Mouse (Mus musculus) heart, embryonic 15.5 days (tissue): ENCODE measurements at regions not wholly inside any gene's neighbourhood (a gene's known extent, or its start where the extent isn't known, plus 50 kb on each side); places are given as distances from the start of the nearest gene placed in this dataset.
"Not testable (repeated sequence)": the region's sequence is repeated elsewhere in the genome, so short reads cannot be mapped to it uniquely, and the experiment has no call there.

Experiments
- ATAC-seq: fragments of 200-750 bp; cut with Nextera tagmentation; replicated peaks from 2 replicates; pipeline ENCODE4 v1.8.0; 2017; ENCODE audit warnings: low read depth, moderate TSS enrichment; ENCODE audit not compliant: insufficient number of reproducible peaks, insufficient read depth, low FRiP score
- H3K27ac ChIP-seq: fragments of 300-500 bp; sonication (generic); 2 replicates; pipeline ENCODE4 v1.5.1; 2015; ENCODE audit warnings: mild to moderate bottlenecking, inconsistent platforms
- H3K27me3 ChIP-seq: fragments of 300-500 bp; sonication (generic); 2 replicates; pipeline ENCODE4 v1.6.1; 2015; ENCODE audit warnings: inconsistent platforms
- H3K36me3 ChIP-seq: fragments of 300-500 bp; sonication (generic); 2 replicates; pipeline ENCODE4 v1.6.1; 2015; ENCODE audit warnings: mild to moderate bottlenecking, inconsistent platforms
- H3K4me1 ChIP-seq: fragments of 300-500 bp; sonication (generic); replicated peaks from 2 replicates; pipeline ENCODE4 v1.6.1; 2015; ENCODE audit warnings: inconsistent platforms
- H3K4me2 ChIP-seq: fragments of 300-500 bp; sonication (generic); 2 replicates; pipeline ENCODE4 v1.6.1; 2015; ENCODE audit warnings: inconsistent platforms, mild to moderate bottlenecking, moderate library complexity
- H3K4me3 ChIP-seq: fragments of 300-500 bp; sonication (generic); 2 replicates; pipeline ENCODE4 v1.5.1; 2015; ENCODE audit warnings: mild to moderate bottlenecking, inconsistent platforms
- H3K9ac ChIP-seq: fragments of 300-500 bp; sonication (generic); 2 replicates; pipeline ENCODE4 v1.6.1; 2015; ENCODE audit warnings: mild to moderate bottlenecking, inconsistent platforms
- H3K9me3 ChIP-seq: fragments of 300-500 bp; sonication (generic); replicated peaks from 2 replicates; pipeline ENCODE4 v1.6.1; 2016; ENCODE audit warnings: inconsistent platforms
- WGBS: fragments of 180-500 bp; shearing (Covaris S2); methylation state at CpG from one replicate; pipeline ENCODE4 v1.1.7; 2015; ENCODE audit warnings: mixed read lengths; 5-methylcytosine and 5-hydroxymethylcytosine counted together

- no peak overlapping the region for H3K9ac ChIP-seq
- no peak overlapping the region for H3K4me3 ChIP-seq
- WGBS = 58% methylated on average over 5 of the region's 5 CpGs
- H3K27me3 ChIP-seq = no peaks in the 10 kb centered on the region
- H3K4me2 ChIP-seq = no peak overlapping the region
- no peak for ATAC-seq
- peaks cover 26% of the 10 kb centered on the region for H3K4me1 ChIP-seq
- H3K27ac ChIP-seq = no peak overlapping the region
- no peaks in the 10 kb centered on the region for H3K36me3 ChIP-seq
- H3K9me3 ChIP-seq = no peaks in the 10 kb centered on the region
Measured at GRCm38 (mm10) chr14:58321234-58321633, 250.9 kb downstream of the Fgf9 start.

DNA sequence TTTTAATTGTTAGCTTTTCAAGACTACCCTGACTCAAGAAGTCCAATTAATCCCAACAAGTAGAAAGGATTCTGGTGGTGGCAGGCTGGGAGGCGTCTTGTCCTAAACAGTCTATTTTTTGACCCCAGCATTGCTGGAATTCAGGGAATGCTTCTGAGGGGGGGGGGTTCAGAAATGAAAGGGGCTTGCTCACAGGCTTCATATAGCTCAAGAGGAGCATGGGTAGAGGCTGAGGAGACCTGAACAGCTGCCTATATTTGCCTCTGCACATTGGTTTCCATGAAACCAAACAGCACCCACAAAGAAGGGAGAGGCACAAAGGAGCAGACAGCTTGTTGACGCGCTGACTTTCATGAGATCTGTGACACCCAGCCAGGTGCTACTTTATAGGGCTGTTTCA is 247.3 kb downstream of the Fgf9 start:
- WGBS = 60% methylated on average over 3 of the region's 3 CpGs
- no peaks in the 10 kb centered on the region for H3K36me3 ChIP-seq
- no peak overlapping the region for H3K4me2 ChIP-seq
- ATAC-seq = no peak
- H3K9ac ChIP-seq = no peak overlapping the region
- H3K4me1 ChIP-seq = peaks cover 26% of the 10 kb centered on the region
- H3K27ac ChIP-seq = no peak overlapping the region
- H3K4me3 ChIP-seq = no peak overlapping the region
- no peaks in the 10 kb centered on the region for H3K27me3 ChIP-seq
- no peaks in the 10 kb centered on the region for H3K9me3 ChIP-seq

- H3K36me3 ChIP-seq = no peaks in the 10 kb centered on the region
- H3K27me3 ChIP-seq = no peaks in the 10 kb centered on the region
- ATAC-seq = no peak
- WGBS = 39% methylated on average over 4 of the region's 4 CpGs
- H3K4me2 ChIP-seq = no peak overlapping the region
- no peak overlapping the region for H3K4me3 ChIP-seq
- H3K9me3 ChIP-seq = no peaks in the 10 kb centered on the region
- no peak overlapping the region for H3K9ac ChIP-seq
- H3K4me1 ChIP-seq = peaks cover 22% of the 10 kb centered on the region
- no peak overlapping the region for H3K27ac ChIP-seq
Measured at GRCm38 (mm10) chr14:58317231-58317630, 246.9 kb downstream of the Fgf9 start.

GRCm38 (mm10) chr14:58307695-58308094 is 237.3 kb downstream of the Fgf9 start:
- Histone ChIP-seq H3K4me3 (no peak overlapping the region), H3K27ac (no peak overlapping the region), H3K9ac (no peak overlapping the region), H3K4me1 (no peaks in the 10 kb centered on the region; the same call in 1 of the 2 replicates), H3K9me3 (no peaks in the 10 kb centered on the region), H3K4me2 (no peak overlapping the region), H3K27me3 (no peaks in the 10 kb centered on the region), H3K36me3 (no peaks in the 10 kb centered on the region)
- no peak for ATAC-seq
- WGBS = 88% methylated on average over 6 of the region's 6 CpGs

DNA sequence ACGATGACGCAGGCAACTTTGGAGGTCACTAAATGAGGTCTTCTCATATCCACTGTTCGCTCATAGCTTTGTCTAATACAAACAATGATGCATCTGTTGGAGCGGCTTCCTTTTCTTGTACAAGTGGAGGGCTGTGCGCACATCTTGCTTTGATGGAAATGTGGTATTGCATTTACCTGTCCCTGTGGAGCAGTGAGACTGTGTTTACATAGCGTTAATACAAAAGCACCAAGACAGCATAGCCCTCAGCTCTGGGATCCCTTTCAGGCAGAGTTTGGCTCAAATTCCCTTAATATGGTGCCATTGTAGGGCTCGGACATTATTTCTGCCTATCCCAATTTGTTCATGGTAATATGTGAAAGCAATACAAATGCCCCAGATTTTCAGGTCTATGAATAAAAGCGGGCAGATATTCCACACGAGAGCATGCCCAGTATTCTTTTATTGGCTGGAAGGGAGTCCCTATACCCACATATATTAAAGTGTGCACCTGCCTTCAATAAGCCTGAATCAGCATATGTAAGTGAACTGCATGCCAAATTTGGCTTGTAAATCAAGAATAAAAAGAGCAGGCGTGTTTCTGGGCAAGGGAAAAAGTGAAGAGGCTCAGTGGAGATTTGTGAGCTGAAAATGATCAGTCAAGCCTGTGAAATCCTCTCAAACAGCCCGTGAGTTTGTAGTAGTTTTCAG is 236.6 kb downstream of the Fgf9 start:
- Histone ChIP-seq H3K27me3 (no peaks in the 10 kb centered on the region), H3K9ac (no peak overlapping the region), H3K36me3 (no peaks in the 10 kb centered on the region), H3K27ac (no peak overlapping the region), H3K9me3 (no peaks in the 10 kb centered on the region), H3K4me2 (no peak overlapping the region), H3K4me1 (no peaks in the 10 kb centered on the region; the same call in 1 of the 2 replicates), H3K4me3 (no peak overlapping the region)
- WGBS = 84% methylated on average over 11 of the region's 11 CpGs
- no peak for ATAC-seq

- Histone ChIP-seq H3K4me1 (peaks cover 14% of the 10 kb centered on the region), H3K27ac (peak overlapping the region; percentile 81), H3K9me3 (no peaks in the 10 kb centered on the region), H3K36me3 (no peaks in the 10 kb centered on the region), H3K4me2 (peak overlapping the region; percentile 40), H3K9ac (no peak overlapping the region), H3K27me3 (no peaks in the 10 kb centered on the region), H3K4me3 (no peak overlapping the region)
- ATAC-seq = peak; percentile 93
- WGBS = 18% methylated on average over 10 of the region's 10 CpGs
Measured at GRCm38 (mm10) chr14:58300411-58300887, 230.1 kb downstream of the Fgf9 start.

GRCm38 (mm10) chr14:58286007-58286525 is 215.7 kb downstream of the Fgf9 start:
- no peak for ATAC-seq
- no peaks in the 10 kb centered on the region for H3K9me3 ChIP-seq
- no peak overlapping the region for H3K9ac ChIP-seq
- H3K4me2 ChIP-seq = no peak overlapping the region
- no peaks in the 10 kb centered on the region for H3K27me3 ChIP-seq
- no peak overlapping the region for H3K27ac ChIP-seq
- 55% methylated on average over 13 of the region's 13 CpGs for WGBS
- H3K4me3 ChIP-seq = no peak overlapping the region
- peaks cover 14% of the 10 kb centered on the region; the same call in 1 of the 2 replicates for H3K4me1 ChIP-seq
- H3K36me3 ChIP-seq = no peaks in the 10 kb centered on the region

GRCm38 (mm10) chr14:58282708-58283290 is 212.5 kb downstream of the Fgf9 start:
- no peak; the same call in 1 of the 2 replicates for ATAC-seq
- peak overlapping the region; percentile 64 for H3K27ac ChIP-seq
- peak overlapping the region; percentile 53 for H3K4me2 ChIP-seq

DNA sequence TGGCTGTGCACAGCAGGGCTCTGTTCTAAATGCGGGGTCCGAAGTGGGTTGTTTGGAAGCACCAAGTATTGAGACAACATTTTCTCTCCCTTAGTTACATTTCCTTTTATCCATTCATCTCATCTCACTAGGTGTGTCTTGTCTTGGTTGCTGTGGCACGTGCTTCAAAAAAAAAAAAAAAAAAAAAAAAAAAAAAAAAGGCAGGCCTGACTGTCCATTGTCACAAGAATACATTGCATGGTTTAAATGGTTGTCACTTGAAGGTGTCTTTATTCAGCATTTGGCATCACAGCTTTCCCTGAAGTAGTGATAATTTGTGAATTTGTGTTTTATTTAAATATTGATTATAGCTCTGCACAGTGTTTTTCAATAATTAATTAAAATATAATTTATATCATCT is 211.9 kb downstream of the Fgf9 start:
- Histone ChIP-seq H3K4me2 (peak overlapping the region; percentile 53; the same call in 1 of the 2 replicates), H3K36me3 (no peaks in the 10 kb centered on the region), H3K27me3 (no peaks in the 10 kb centered on the region), H3K27ac (peak overlapping the region; percentile 64; the same call in 1 of the 2 replicates), H3K4me1 (peaks cover 14% of the 10 kb centered on the region; the same call in 1 of the 2 replicates), H3K9ac (no peak overlapping the region), H3K9me3 (no peaks in the 10 kb centered on the region), H3K4me3 (no peak overlapping the region)
- ATAC-seq = no peak
- 82% methylated on average over 3 of the region's 3 CpGs for WGBS

More at GRCm38 (mm10) chr14:58282708-58283290, 212.5 kb downstream of the Fgf9 start:
- peaks cover 14% of the 10 kb centered on the region; the same call in 1 of the 2 replicates for H3K4me1 ChIP-seq
- H3K9ac ChIP-seq = no peak overlapping the region
- no peaks in the 10 kb centered on the region for H3K9me3 ChIP-seq
- H3K4me3 ChIP-seq = peak overlapping the region; percentile 37
- no peaks in the 10 kb centered on the region for H3K36me3 ChIP-seq
- H3K27me3 ChIP-seq = no peaks in the 10 kb centered on the region
- 43% methylated on average over 15 of the region's 15 CpGs for WGBS

DNA sequence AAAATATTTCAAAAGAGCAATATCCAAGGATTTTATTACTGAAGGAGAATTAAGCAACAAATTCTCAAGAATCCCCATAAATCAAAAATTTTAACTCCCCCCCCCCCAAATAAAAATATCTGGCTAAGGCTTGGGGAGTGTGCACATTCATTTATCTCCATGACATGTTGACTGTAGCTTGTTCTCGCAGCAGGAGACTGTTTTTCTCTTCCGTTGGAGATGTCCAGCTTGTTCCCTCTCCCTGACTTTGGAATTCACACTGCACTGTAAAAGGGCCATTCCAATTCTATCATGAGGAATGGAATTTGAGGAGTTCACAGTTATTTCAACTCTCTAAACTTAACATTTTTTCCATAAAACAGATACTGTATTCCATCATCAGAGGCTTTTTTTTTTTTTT is 204.1 kb downstream of the Fgf9 start:
- H3K36me3 ChIP-seq, H3K9ac ChIP-seq, H3K4me3 ChIP-seq, H3K4me1 ChIP-seq, ATAC-seq, H3K27ac ChIP-seq, H3K9me3 ChIP-seq, H3K4me2 ChIP-seq, H3K27me3 ChIP-seq: not testable (repeated sequence)
- WGBS = 32% methylated on average over 2 of the region's 2 CpGs

GRCm38 (mm10) chr14:58273693-58274419 is 203.5 kb downstream of the Fgf9 start:
- Histone ChIP-seq H3K27me3 (no peaks in the 10 kb centered on the region), H3K36me3 (no peaks in the 10 kb centered on the region), H3K4me2 (no peak overlapping the region), H3K27ac (no peak overlapping the region), H3K4me3 (no peak overlapping the region), H3K9me3 (no peaks in the 10 kb centered on the region), H3K4me1 (no peaks in the 10 kb centered on the region), H3K9ac (no peak overlapping the region)
- no peak for ATAC-seq
- 77% methylated on average over 10 of the region's 10 CpGs for WGBS
